Mouse (Mus musculus): Measurements from ENCODE around the gene Stxbp4. TPM values are rescaled to one million over a fixed set of nuclear protein-coding genes. Genes with fewer than 3 reads are reported as not detected.

Gene Stxbp4
- polyA plus RNA-seq, 1 experiment from 2014 or later, result 44.1 TPM

DNA sequence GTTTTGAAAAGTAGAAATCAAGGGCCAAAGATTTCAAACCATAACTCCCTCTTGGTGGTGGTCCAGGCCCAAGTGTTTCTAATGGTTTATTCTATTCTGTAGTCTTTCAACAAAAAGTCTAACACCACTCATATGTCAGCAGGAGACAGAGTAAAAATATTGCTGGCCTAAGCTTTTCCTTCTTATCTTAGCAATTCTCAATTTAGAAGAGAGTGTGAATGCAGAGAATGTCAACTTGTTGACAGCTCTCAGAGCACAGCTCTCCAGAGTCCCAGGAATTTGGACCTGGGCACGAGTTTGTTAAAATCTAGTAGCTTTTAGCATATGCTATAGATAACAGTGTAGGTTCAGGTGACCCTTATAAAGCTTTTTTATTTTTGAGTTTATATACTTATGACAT, 120.1 kb downstream of the Stxbp4 start:
- Histone ChIP-seq H3K27me3 (ENCODE audit: control insufficient read depth, insufficient read depth, low read length) (no peaks in the 10 kb centered on the region), H3K4me1 (ENCODE audit: control insufficient read depth, insufficient read depth, low read length) (no peaks in the 10 kb centered on the region), H3K27ac (replicated peaks; ENCODE audit: low read depth, low read length) (no peak overlapping the region), H3K4me3 (ENCODE audit: low read depth, low read length) (no peak overlapping the region), H3K9me3 (ENCODE audit: control insufficient read depth, low read length) (no peaks in the 10 kb centered on the region), H3K36me3 (ENCODE audit: control insufficient read depth, insufficient read depth, low read length) (no peaks in the 10 kb centered on the region), H3K4me2 (ENCODE audit: low read depth, severe bottlenecking) (no peak overlapping the region), H3K9ac (ENCODE audit: low read length) (no peak overlapping the region)
- WGBS, result 68% methylated on average over 1 of the region's 1 CpGs
- ATAC-seq (ENCODE audit: insufficient number of reproducible peaks, low FRiP score, low TSS enrichment, low read depth) (no peak), DNase-seq (ENCODE audit: low spot score) (no peak)

DNA sequence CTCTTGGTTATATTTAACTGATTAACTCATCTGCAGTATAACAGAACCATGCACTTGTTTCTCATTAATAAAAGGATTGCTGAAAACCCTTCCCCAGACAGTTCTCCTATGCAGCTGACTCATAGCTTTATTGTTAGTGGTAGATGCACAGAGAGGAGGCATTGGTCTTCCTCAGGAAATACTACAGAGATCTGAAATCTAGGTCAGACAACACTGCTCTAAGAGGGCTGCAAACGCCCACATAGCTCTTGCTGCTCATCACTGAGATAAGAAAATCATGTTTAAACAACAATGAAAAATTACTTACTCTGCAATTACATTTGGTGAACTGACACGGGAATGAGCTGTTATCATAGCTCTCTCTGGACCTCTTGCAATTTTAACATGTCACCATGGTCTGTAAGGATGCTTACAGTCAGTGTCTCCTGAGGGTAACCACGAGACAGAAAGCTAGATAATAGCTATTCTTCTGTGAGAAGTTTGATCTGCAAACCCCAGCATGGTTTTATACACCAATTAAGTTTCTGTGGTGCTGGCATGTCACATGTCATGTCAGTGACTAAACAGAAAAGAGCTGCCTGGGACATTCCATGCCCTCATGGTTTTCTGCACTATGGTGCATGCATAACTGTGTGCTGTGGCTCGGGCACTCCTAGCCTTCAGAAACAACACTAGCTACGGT, 125.2 kb downstream of the Stxbp4 start:
- Histone ChIP-seq H3K4me1 (ENCODE audit: control insufficient read depth, insufficient read depth, low read length) (no peaks in the 10 kb centered on the region), H3K27me3 (ENCODE audit: control insufficient read depth, insufficient read depth, low read length) (no peaks in the 10 kb centered on the region), H3K4me3 (ENCODE audit: low read depth, low read length) (no peak overlapping the region), H3K9me3 (ENCODE audit: control insufficient read depth, low read length) (no peaks in the 10 kb centered on the region), H3K36me3 (ENCODE audit: control insufficient read depth, insufficient read depth, low read length) (no peaks in the 10 kb centered on the region), H3K9ac (ENCODE audit: low read length) (no peak overlapping the region), H3K27ac (replicated peaks; ENCODE audit: low read depth, low read length) (no peak overlapping the region), H3K4me2 (ENCODE audit: low read depth, severe bottlenecking) (no peak overlapping the region)
- DNase-seq (ENCODE audit: low spot score), result no peak
- no peak for ATAC-seq (ENCODE audit: insufficient number of reproducible peaks, low FRiP score, low TSS enrichment, low read depth)
- 92% methylated on average over 5 of the region's 5 CpGs for WGBS

GRCm38 (mm10) chr11:90501846-90502245, 136.0 kb downstream of the Stxbp4 start:
- Histone ChIP-seq H3K9ac (ENCODE audit: low read length) (no peak overlapping the region), H3K36me3 (ENCODE audit: control insufficient read depth, insufficient read depth, low read length) (no peaks in the 10 kb centered on the region), H3K9me3 (ENCODE audit: control insufficient read depth, low read length) (no peaks in the 10 kb centered on the region), H3K27ac (replicated peaks; ENCODE audit: low read depth, low read length) (no peak overlapping the region), H3K4me2 (ENCODE audit: low read depth, severe bottlenecking) (no peak overlapping the region), H3K4me1 (ENCODE audit: control insufficient read depth, insufficient read depth, low read length) (no peaks in the 10 kb centered on the region), H3K27me3 (ENCODE audit: control insufficient read depth, insufficient read depth, low read length) (no peaks in the 10 kb centered on the region), H3K4me3 (ENCODE audit: low read depth, low read length) (no peak overlapping the region)
- 64% methylated on average over 4 of the region's 4 CpGs for WGBS
- no peak for DNase-seq (ENCODE audit: low spot score)
- ATAC-seq (ENCODE audit: insufficient number of reproducible peaks, low FRiP score, low TSS enrichment, low read depth), result no peak

- no peak overlapping the region for H3K27ac ChIP-seq (replicated peaks; ENCODE audit: low read depth, low read length)
- no peaks in the 10 kb centered on the region for H3K27me3 ChIP-seq (ENCODE audit: control insufficient read depth, insufficient read depth, low read length)
- no peaks in the 10 kb centered on the region for H3K9me3 ChIP-seq (ENCODE audit: control insufficient read depth, low read length)
- ATAC-seq (ENCODE audit: insufficient number of reproducible peaks, low FRiP score, low TSS enrichment, low read depth) (no peak), DNase-seq (ENCODE audit: low spot score) (no peak)
- no peak overlapping the region for H3K4me3 ChIP-seq (ENCODE audit: low read depth, low read length)
- 93% methylated on average over 6 of the region's 6 CpGs for WGBS
- H3K4me2 ChIP-seq (ENCODE audit: low read depth, severe bottlenecking), result no peak overlapping the region
- H3K4me1 ChIP-seq (ENCODE audit: control insufficient read depth, insufficient read depth, low read length), result no peaks in the 10 kb centered on the region
- H3K36me3 ChIP-seq (ENCODE audit: control insufficient read depth, insufficient read depth, low read length), result no peaks in the 10 kb centered on the region
- no peak overlapping the region for H3K9ac ChIP-seq (ENCODE audit: low read length)
These were observed 138.0 kb downstream of the Stxbp4 start for GRCm38 (mm10) chr11:90499918-90500317.

DNA sequence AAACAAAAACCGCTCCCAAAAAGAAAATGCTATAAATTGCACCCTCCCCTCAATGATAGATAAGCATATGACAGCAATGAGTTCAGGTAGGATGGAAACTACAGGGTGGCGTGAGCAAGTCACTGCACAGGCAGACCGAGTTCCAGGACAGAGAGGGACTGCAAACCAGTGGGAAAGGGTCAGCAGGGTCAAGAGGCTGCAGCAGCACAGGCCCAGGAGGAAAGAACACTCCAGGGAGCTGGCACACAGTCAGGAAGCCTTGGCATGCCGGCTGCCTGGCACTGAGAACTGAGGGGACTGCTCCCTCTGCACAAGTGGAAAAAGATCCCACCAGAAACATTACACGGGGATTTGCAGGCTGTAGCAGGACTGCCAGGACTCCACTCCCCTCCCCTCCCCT, 139.4 kb downstream of the Stxbp4 start:
- Histone ChIP-seq H3K9me3 (ENCODE audit: control insufficient read depth, low read length) (no peaks in the 10 kb centered on the region), H3K27ac (replicated peaks; ENCODE audit: low read depth, low read length) (no peak overlapping the region), H3K9ac (ENCODE audit: low read length) (no peak overlapping the region), H3K36me3 (ENCODE audit: control insufficient read depth, insufficient read depth, low read length) (no peaks in the 10 kb centered on the region), H3K4me1 (ENCODE audit: control insufficient read depth, insufficient read depth, low read length) (no peaks in the 10 kb centered on the region), H3K27me3 (ENCODE audit: control insufficient read depth, insufficient read depth, low read length) (no peaks in the 10 kb centered on the region), H3K4me3 (ENCODE audit: low read depth, low read length) (no peak overlapping the region), H3K4me2 (ENCODE audit: low read depth, severe bottlenecking) (no peak overlapping the region)
- WGBS, result 72% methylated on average over 4 of the region's 5 CpGs
- DNase-seq (ENCODE audit: low spot score), result no peak
- ATAC-seq (ENCODE audit: insufficient number of reproducible peaks, low FRiP score, low TSS enrichment, low read depth), result no peak

DNA sequence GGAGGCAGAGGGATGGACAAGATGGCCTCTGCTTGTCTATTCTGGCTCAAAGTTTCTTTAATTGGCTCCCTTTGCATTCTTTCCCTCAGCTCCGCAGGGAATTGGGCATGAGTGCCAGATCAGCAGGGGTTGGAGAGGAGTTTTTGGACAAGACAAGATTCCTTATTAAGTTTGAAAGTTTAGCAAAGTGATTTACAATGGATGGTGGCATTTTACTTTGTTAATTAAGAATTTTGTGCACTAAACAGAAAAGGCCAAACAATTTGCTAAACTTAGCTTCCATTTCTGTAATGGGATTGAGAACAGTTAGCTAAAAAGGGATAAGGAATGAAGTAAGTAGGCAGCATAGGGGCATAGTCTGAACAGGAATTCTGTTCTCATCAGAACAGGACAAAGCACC, 142.9 kb downstream of the Stxbp4 start:
- no peak overlapping the region for H3K27ac ChIP-seq (replicated peaks; ENCODE audit: low read depth, low read length)
- H3K36me3 ChIP-seq (ENCODE audit: control insufficient read depth, insufficient read depth, low read length), result no peaks in the 10 kb centered on the region
- H3K4me2 ChIP-seq (ENCODE audit: low read depth, severe bottlenecking), result no peak overlapping the region
- WGBS, result 74% methylated on average over 1 of the region's 1 CpGs
- no peaks in the 10 kb centered on the region for H3K4me1 ChIP-seq (ENCODE audit: control insufficient read depth, insufficient read depth, low read length)
- ATAC-seq (ENCODE audit: insufficient number of reproducible peaks, low FRiP score, low TSS enrichment, low read depth) (no peak), DNase-seq (ENCODE audit: low spot score) (no peak)
- H3K4me3 ChIP-seq (ENCODE audit: low read depth, low read length), result no peak overlapping the region
- no peaks in the 10 kb centered on the region for H3K9me3 ChIP-seq (ENCODE audit: control insufficient read depth, low read length)
- H3K27me3 ChIP-seq (ENCODE audit: control insufficient read depth, insufficient read depth, low read length), result no peaks in the 10 kb centered on the region
- no peak overlapping the region for H3K9ac ChIP-seq (ENCODE audit: low read length)

GRCm38 (mm10) chr11:90492511-90492910, 145.4 kb downstream of the Stxbp4 start:
- H3K27me3 ChIP-seq (ENCODE audit: control insufficient read depth, insufficient read depth, low read length), result no peaks in the 10 kb centered on the region
- 0 out of 2 replicates have a peak, but pooled peaks cover 3% of the 10 kb centered on the region for H3K36me3 ChIP-seq (ENCODE audit: control insufficient read depth, insufficient read depth, low read length)
- no peak overlapping the region for H3K27ac ChIP-seq (replicated peaks; ENCODE audit: low read depth, low read length)
- WGBS, result 98% methylated on average over 4 of the region's 4 CpGs
- ATAC-seq (ENCODE audit: insufficient number of reproducible peaks, low FRiP score, low TSS enrichment, low read depth) (no peak), DNase-seq (ENCODE audit: low spot score) (no peak)
- H3K4me3 ChIP-seq (ENCODE audit: low read depth, low read length), result no peak overlapping the region
- no peak overlapping the region for H3K4me2 ChIP-seq (ENCODE audit: low read depth, severe bottlenecking)
- H3K9ac ChIP-seq (ENCODE audit: low read length), result no peak overlapping the region
- no peaks in the 10 kb centered on the region for H3K4me1 ChIP-seq (ENCODE audit: control insufficient read depth, insufficient read depth, low read length)
- H3K9me3 ChIP-seq (ENCODE audit: control insufficient read depth, low read length), result no peaks in the 10 kb centered on the region

GRCm38 (mm10) chr11:90489166-90489565, 148.7 kb downstream of the Stxbp4 start:
- Histone ChIP-seq H3K4me1 (ENCODE audit: control insufficient read depth, insufficient read depth, low read length) (no peaks in the 10 kb centered on the region), H3K9ac (ENCODE audit: low read length) (no peak overlapping the region), H3K9me3 (ENCODE audit: control insufficient read depth, low read length) (no peaks in the 10 kb centered on the region), H3K36me3 (ENCODE audit: control insufficient read depth, insufficient read depth, low read length) (0 out of 2 replicates have a peak, but pooled peaks cover 3% of the 10 kb centered on the region), H3K27me3 (ENCODE audit: control insufficient read depth, insufficient read depth, low read length) (no peaks in the 10 kb centered on the region), H3K4me2 (ENCODE audit: low read depth, severe bottlenecking) (no peak overlapping the region), H3K27ac (replicated peaks; ENCODE audit: low read depth, low read length) (no peak overlapping the region), H3K4me3 (ENCODE audit: low read depth, low read length) (no peak overlapping the region)
- WGBS, result 94% methylated on average over 10 of the region's 10 CpGs
- ATAC-seq (ENCODE audit: insufficient number of reproducible peaks, low FRiP score, low TSS enrichment, low read depth), result no peak
- DNase-seq (ENCODE audit: low spot score), result no peak

DNA sequence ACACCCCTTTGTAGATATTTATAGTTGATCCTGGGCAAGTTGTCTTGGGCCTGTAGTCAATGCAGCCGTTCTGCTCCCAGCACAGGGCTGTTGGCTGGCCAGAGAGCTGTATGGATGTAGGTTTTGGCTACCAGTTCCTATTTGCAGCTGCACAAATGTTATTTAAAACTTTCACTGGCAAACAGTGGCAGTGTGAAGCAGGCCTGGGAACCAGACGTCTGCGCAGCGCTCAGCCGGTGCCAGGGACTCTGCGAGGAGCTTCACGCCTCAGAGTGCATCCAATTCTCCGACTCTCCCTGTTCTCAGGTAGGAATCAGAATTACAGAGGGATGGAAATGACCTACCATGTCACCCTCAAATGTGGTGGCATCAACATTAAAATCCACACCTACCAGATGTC, 150.2 kb downstream of the Stxbp4 start:
- 0 out of 2 replicates have a peak, but pooled peaks cover 3% of the 10 kb centered on the region for H3K36me3 ChIP-seq (ENCODE audit: control insufficient read depth, insufficient read depth, low read length)
- no peak overlapping the region for H3K4me2 ChIP-seq (ENCODE audit: low read depth, severe bottlenecking)
- WGBS, result 90% methylated on average over 8 of the region's 8 CpGs
- no peak overlapping the region for H3K9ac ChIP-seq (ENCODE audit: low read length)
- no peaks in the 10 kb centered on the region for H3K27me3 ChIP-seq (ENCODE audit: control insufficient read depth, insufficient read depth, low read length)
- ATAC-seq (ENCODE audit: insufficient number of reproducible peaks, low FRiP score, low TSS enrichment, low read depth) (no peak), DNase-seq (ENCODE audit: low spot score) (no peak)
- no peak overlapping the region for H3K27ac ChIP-seq (replicated peaks; ENCODE audit: low read depth, low read length)
- H3K4me1 ChIP-seq (ENCODE audit: control insufficient read depth, insufficient read depth, low read length), result no peaks in the 10 kb centered on the region
- no peak overlapping the region for H3K4me3 ChIP-seq (ENCODE audit: low read depth, low read length)
- H3K9me3 ChIP-seq (ENCODE audit: control insufficient read depth, low read length), result no peaks in the 10 kb centered on the region

All from limb, embryonic 11.5 days (tissue).